Comparison of ENCODE assay signal across 10 mouse cellular contexts in genomic region chr9:106449947-106450346, GRCm38 (mm10). TPM values are rescaled to one million over a fixed set of nuclear protein-coding genes. Genes with fewer than 3 reads are reported as not detected.
DNase-seq lines count a peak whose midpoint lies in the region; ATAC-seq and TF ChIP-seq lines count a peak whose summit lies in the region.
"Had no signal": no experiment of that assay in that cellular context is flagged by ENCODE, and none has a peak within 500 bp of the region (broad histone marks: within the 10 kb centered on the region; RNA-seq: fewer than 3 reads in every experiment).

No protein-coding gene starts in this region.

- 0 out of 2 replicates have a peak overlapping the region, but pooled peaks have one; percentile 15 for H3K27ac ChIP-seq in heart, embryonic 12.5 days (ENCODE audit: poor library complexity, severe bottlenecking)
- peak overlapping the region; percentile 100 for H3K27ac ChIP-seq in liver, adult 2 months (replicated peaks; ENCODE audit: insufficient read depth, low read depth, low read length)
- no peak overlapping the region for H3K27ac ChIP-seq in limb, embryonic 11.5 days (replicated peaks; ENCODE audit: low read depth, low read length)
- no peak overlapping the region for H3K27ac ChIP-seq in liver, postnatal 0 days (ENCODE audit: low read depth)

- H3K4me3 ChIP-seq in heart, embryonic 12.5 days: no peak overlapping the region
- H3K4me3 ChIP-seq in liver, adult 2 months (ENCODE audit: insufficient read depth, low read depth, low read length): peak overlapping the region; percentile 63
- no peak overlapping the region for H3K4me3 ChIP-seq in limb, embryonic 11.5 days (ENCODE audit: low read depth, low read length)
- no peak overlapping the region for H3K4me3 ChIP-seq in liver, postnatal 0 days (ENCODE audit: low read depth, low read length)

- no peak overlapping the region for H3K9ac ChIP-seq in heart, embryonic 12.5 days
- H3K9ac ChIP-seq in liver, adult 2 months (ENCODE audit: low read depth, low read length): peak overlapping the region; percentile 93
- no peak overlapping the region for H3K9ac ChIP-seq in limb, embryonic 11.5 days (ENCODE audit: low read length)
- 0 out of 2 replicates have a peak overlapping the region, but pooled peaks have one; percentile 7 for H3K9ac ChIP-seq in liver, postnatal 0 days (replicated peaks)

- H3K4me1 ChIP-seq in heart, embryonic 12.5 days (replicated peaks): peaks cover 58% of the 10 kb centered on the region
- H3K4me1 ChIP-seq in liver, adult 2 months (ENCODE audit: control insufficient read depth, insufficient read depth, low read length): peaks cover 33% of the 10 kb centered on the region
- peaks cover 50% of the 10 kb centered on the region for H3K4me1 ChIP-seq in limb, embryonic 11.5 days (ENCODE audit: control insufficient read depth, insufficient read depth, low read length)
- H3K4me1 ChIP-seq in liver, postnatal 0 days (ENCODE audit: insufficient read depth): peaks cover 56% of the 10 kb centered on the region

- H3K36me3 ChIP-seq in heart, embryonic 12.5 days: no peaks in the 10 kb centered on the region
- H3K36me3 ChIP-seq in liver, adult 2 months (ENCODE audit: control insufficient read depth, insufficient read depth, low read length): peaks cover 7% of the 10 kb centered on the region; the same call in 1 of the 2 replicates
- H3K36me3 ChIP-seq in limb, embryonic 11.5 days (ENCODE audit: control insufficient read depth, insufficient read depth, low read length): no peaks in the 10 kb centered on the region; the same call in 1 of the 2 replicates
- H3K36me3 ChIP-seq in liver, postnatal 0 days (replicated peaks; ENCODE audit: insufficient read depth, low read length): no peaks in the 10 kb centered on the region

- no peak for TF ChIP-seq EP300 in liver, postnatal 0 days (IDR thresholded peaks at IDR 0.05; ENCODE audit: low read depth)

- H3K4me2 ChIP-seq in heart, embryonic 12.5 days: no peak overlapping the region
- H3K4me2 ChIP-seq in limb, embryonic 11.5 days (ENCODE audit: low read depth, severe bottlenecking): 0 out of 2 replicates have a peak overlapping the region, but pooled peaks have one; percentile 4
- peak overlapping the region; percentile 35 for H3K4me2 ChIP-seq in liver, postnatal 0 days (ENCODE audit: low read depth, low read length)

- TF ChIP-seq CTCF in liver, adult 2 months (IDR thresholded peaks at IDR 0.05; ENCODE audit: low read depth, low read length): no peak
- TF ChIP-seq CTCF in liver, postnatal 0 days (IDR thresholded peaks at IDR 0.05; ENCODE audit: low read depth): no peak

- 84% methylated on average over 8 of the region's 8 CpGs for WGBS in heart, embryonic 12.5 days
- WGBS in liver, adult 2 months: 41% methylated on average over 8 of the region's 8 CpGs
- 86% methylated on average over 8 of the region's 8 CpGs for WGBS in limb, embryonic 11.5 days
- 76% methylated on average over 8 of the region's 8 CpGs for WGBS in liver, postnatal 0 days (ENCODE audit: insufficient replicate concordance)

- no peak for DNase-seq in heart, postnatal 10 days
- DNase-seq in liver, adult 2 months (ENCODE audit: extremely low read depth, low read depth, low spot score): peak; percentile 54
- no peak for DNase-seq in liver
- DNase-seq in limb, embryonic 11.5 days (ENCODE audit: low spot score): no peak
- no peak for DNase-seq in liver, postnatal 0 days
- no peak for DNase-seq in adrenal gland, postnatal 10 days
- DNase-seq in urinary bladder, postnatal 10 days (ENCODE audit: low spot score): no peak
- DNase-seq: thymus, postnatal 4 days had no signal

- no peak for ATAC-seq in heart, embryonic 12.5 days (ENCODE audit: insufficient number of reproducible peaks, low FRiP score)
- no peak for ATAC-seq in limb, embryonic 11.5 days (ENCODE audit: insufficient number of reproducible peaks, low FRiP score, low TSS enrichment, low read depth)
- no peak for ATAC-seq in liver, postnatal 0 days
- ATAC-seq: intestine, embryonic 16.5 days had no signal

- peaks cover 11% of the 10 kb centered on the region; the same call in 1 of the 2 replicates for H3K79me2 ChIP-seq in liver, adult 2 months (ENCODE audit: control insufficient read depth, insufficient read depth, low read length)

- intact Hi-C loops in heart, postnatal 10 days (cut with DNase I): no loop called here

- no peaks in the 10 kb centered on the region for H3K27me3 ChIP-seq in heart, embryonic 12.5 days (replicated peaks)
- H3K27me3 ChIP-seq in liver, adult 2 months (ENCODE audit: control insufficient read depth, insufficient read depth, low read length): no peaks in the 10 kb centered on the region
- no peaks in the 10 kb centered on the region for H3K27me3 ChIP-seq in limb, embryonic 11.5 days (ENCODE audit: control insufficient read depth, insufficient read depth, low read length)
- peaks cover 13% of the 10 kb centered on the region; the same call in 1 of the 2 replicates for H3K27me3 ChIP-seq in liver, postnatal 0 days (ENCODE audit: insufficient read depth, low read length)

- H3K9me3 ChIP-seq in heart, embryonic 12.5 days (replicated peaks): no peaks in the 10 kb centered on the region
- H3K9me3 ChIP-seq in limb, embryonic 11.5 days (ENCODE audit: control insufficient read depth, low read length): no peaks in the 10 kb centered on the region
- H3K9me3 ChIP-seq in liver, postnatal 0 days (ENCODE audit: low read length): no peaks in the 10 kb centered on the region

- TF ChIP-seq POLR2A in liver, adult 2 months (IDR thresholded peaks at IDR 0.05; ENCODE audit: extremely low read depth, insufficient read depth, low read length): no peak

RNA-seq across cellular contexts. Expression of gene Abhd14a, which starts 2.5 kb away (rescaled TPM):
- polyA plus RNA-seq in heart, embryonic 12.5 days (2016; fragmentation: Nextera tagmentation; extraction: Ambion mirVana): 39.7 and 44.4 TPM in 2 replicates
- 10 to 100 TPM; 20.0 to 22.4 TPM for total RNA-seq in heart, postnatal 10 days (2021)
- 8.2 and 10.4 TPM in 2 replicates for total RNA-seq in liver, adult 2 months (2014; rRNA removed)
- 22.7 and 24.4 TPM in 2 replicates for polyA plus RNA-seq in liver, adult 2 months (2012; rRNA removed)
- 39.6 and 43.2 TPM in 2 replicates for polyA plus RNA-seq in limb, embryonic 11.5 days (2014; fragmentation: Nextera tagmentation; extraction: Ambion mirVana)
- polyA plus RNA-seq in liver, postnatal 0 days (2015; fragmentation: Nextera tagmentation; extraction: Ambion mirVana): 15.8 and 16.2 TPM in 2 replicates
- 10 to 100 TPM; 20.6 to 24.6 TPM for total RNA-seq in adrenal gland, postnatal 10 days (2021)

RNA-seq across cellular contexts. Expression of gene Abhd14b, which starts 2.7 kb away (rescaled TPM):
- polyA plus RNA-seq in heart, embryonic 12.5 days (2016; fragmentation: Nextera tagmentation; extraction: Ambion mirVana): 4.8 and 5.1 TPM in 2 replicates
- 1 to 10 TPM; 4.6 to 6.2 TPM for total RNA-seq in heart, postnatal 10 days (2021)
- 129 and 183 TPM in 2 replicates for total RNA-seq in liver, adult 2 months (2014; rRNA removed)
- polyA plus RNA-seq in liver, adult 2 months (2012; rRNA removed): 402 and 415 TPM in 2 replicates
- 7.9 and 9.3 TPM in 2 replicates for polyA plus RNA-seq in limb, embryonic 11.5 days (2014; fragmentation: Nextera tagmentation; extraction: Ambion mirVana)
- polyA plus RNA-seq in liver, postnatal 0 days (2015; fragmentation: Nextera tagmentation; extraction: Ambion mirVana): 41.4 and 47.9 TPM in 2 replicates
- 10 to 100 TPM; 30.7 to 32.6 TPM for total RNA-seq in adrenal gland, postnatal 10 days (2021)

RNA-seq across cellular contexts. Expression of gene Pcbp4, which starts 3.1 kb away (rescaled TPM):
- polyA plus RNA-seq in heart, embryonic 12.5 days (2016; fragmentation: Nextera tagmentation; extraction: Ambion mirVana): 96.9 and 109 TPM in 2 replicates
- 10 to 100 TPM; 77.4 to 89.6 TPM for total RNA-seq in heart, postnatal 10 days (2021)
- 15.9 and 22.2 TPM in 2 replicates for total RNA-seq in liver, adult 2 months (2014; rRNA removed)
- polyA plus RNA-seq in liver, adult 2 months (2012; rRNA removed): 43.3 and 52.5 TPM in 2 replicates
- polyA plus RNA-seq in limb, embryonic 11.5 days (2014; fragmentation: Nextera tagmentation; extraction: Ambion mirVana): 162 and 172 TPM in 2 replicates
- 4.9 and 6.1 TPM in 2 replicates for polyA plus RNA-seq in liver, postnatal 0 days (2015; fragmentation: Nextera tagmentation; extraction: Ambion mirVana)
- 10 to 100 TPM; 28.6 to 42.5 TPM for total RNA-seq in adrenal gland, postnatal 10 days (2021)

RNA-seq across cellular contexts. Expression of gene Acy1, which starts 11.8 kb away (rescaled TPM):
- polyA plus RNA-seq in heart, embryonic 12.5 days (2016; fragmentation: Nextera tagmentation; extraction: Ambion mirVana): 26.9 and 27.1 TPM in 2 replicates
- total RNA-seq in heart, postnatal 10 days (2021): 10 to 100 TPM; 17.0 to 17.8 TPM
- 65.2 and 76.5 TPM in 2 replicates for total RNA-seq in liver, adult 2 months (2014; rRNA removed)
- 50.7 and 64.3 TPM in 2 replicates for polyA plus RNA-seq in liver, adult 2 months (2012; rRNA removed)
- polyA plus RNA-seq in limb, embryonic 11.5 days (2014; fragmentation: Nextera tagmentation; extraction: Ambion mirVana): 41.9 and 42.6 TPM in 2 replicates
- 30.4 and 38.7 TPM in 2 replicates for polyA plus RNA-seq in liver, postnatal 0 days (2015; fragmentation: Nextera tagmentation; extraction: Ambion mirVana)
- 10 to 100 TPM; 21.3 to 23.1 TPM for total RNA-seq in adrenal gland, postnatal 10 days (2021)

RNA-seq across cellular contexts. Expression of gene Gpr62, which starts 15.8 kb away (rescaled TPM):
- 0.41 and 0.46 TPM in 2 replicates for polyA plus RNA-seq in heart, embryonic 12.5 days (2016; fragmentation: Nextera tagmentation; extraction: Ambion mirVana)
- total RNA-seq in heart, postnatal 10 days (2021): under 1 TPM in 1 of 2 experiments, not detected in 1; 0.12 TPM
- total RNA-seq in liver, adult 2 months (2014; rRNA removed): not detected in 2 replicates
- not detected in 2 replicates for polyA plus RNA-seq in liver, adult 2 months (2012; rRNA removed)
- 0.24 and 0.58 TPM in 2 replicates for polyA plus RNA-seq in limb, embryonic 11.5 days (2014; fragmentation: Nextera tagmentation; extraction: Ambion mirVana)
- not detected in 2 replicates for polyA plus RNA-seq in liver, postnatal 0 days (2015; fragmentation: Nextera tagmentation; extraction: Ambion mirVana)
- total RNA-seq in adrenal gland, postnatal 10 days (2021): under 1 TPM; 0.27 to 0.48 TPM

Comparison
In these comparisons a context has a peak if more than half of its experiments do, and no peak if none do; other contexts are left out.
1. H3K27ac ChIP-seq: peak in heart, embryonic 12.5 days (single experiment) and liver, adult 2 months (single experiment); none in limb, embryonic 11.5 days (single experiment) and liver, postnatal 0 days (single experiment).
2. H3K9ac ChIP-seq: peak in liver, adult 2 months (single experiment) and liver, postnatal 0 days (single experiment); none in heart, embryonic 12.5 days (single experiment) and limb, embryonic 11.5 days (single experiment).